Mouse (Mus musculus) gastrocnemius, postnatal 14 days (tissue): ENCODE measurements around the gene Kif11. TPM values are rescaled to one million over a fixed set of nuclear protein-coding genes. Genes with fewer than 3 reads are reported as not detected.

Experiments
- DNase-seq: peaks from one replicate; pipeline ENCODE4 v3.0.0; 2021; ENCODE audit warnings: mixed read lengths
- intact Hi-C: fragments of 180-260 bp; cut with DNase I; formaldehyde crosslinking; loops from one replicate; pipeline ENCODE4 v1.15.1; 2025; ENCODE audit warnings: low total_unique reads
- total RNA-seq, 2 experiments: library from RNA; stranded (reverse); gene quantifications; 2 replicates each; pipeline ENCODE4 v1.2.3; 2021

The Kif11 gene
- total RNA-seq, 2 experiments from 2014 or later, result 3.2 to 3.6 TPM

DNA sequence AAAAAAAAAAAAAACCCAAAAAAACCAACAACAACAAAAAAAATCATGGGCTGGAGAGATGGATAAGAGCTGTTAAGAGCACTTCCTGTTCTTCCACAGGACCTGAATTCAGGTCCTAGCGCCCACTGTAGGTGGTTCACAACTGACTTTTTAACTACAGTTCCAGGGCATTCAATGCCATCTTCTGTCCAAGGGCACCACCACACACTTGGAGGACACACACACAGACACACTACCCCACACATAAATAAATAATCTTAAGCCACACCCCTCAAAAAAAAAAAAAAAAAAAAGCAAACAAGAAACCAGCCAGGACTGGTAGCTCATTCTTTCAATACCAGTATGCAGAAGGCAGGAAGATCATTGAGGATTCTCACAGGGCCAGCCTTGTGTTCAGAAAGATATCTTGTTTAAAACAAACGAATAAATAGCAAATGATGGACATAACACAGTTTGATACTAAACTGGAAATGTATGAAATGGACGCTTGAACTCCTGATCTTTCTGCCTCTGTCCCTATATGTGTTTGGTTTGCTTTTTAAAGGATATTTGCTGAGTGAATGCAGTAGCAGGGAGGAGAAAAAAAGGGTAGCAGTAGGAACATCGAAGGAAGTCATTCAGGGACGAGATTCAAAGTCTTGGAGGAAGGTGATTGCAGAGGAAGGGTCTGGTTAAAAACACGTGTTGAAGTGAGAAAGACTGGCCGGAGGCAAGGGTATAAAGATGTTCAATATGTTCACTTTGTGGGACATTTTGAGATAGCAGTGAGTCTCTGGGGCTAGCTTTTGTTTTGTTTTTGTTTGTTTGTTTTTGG is 1.1 kb upstream of the Kif11 start:
- intact Hi-C loops, result no loop called here
- no peak for DNase-seq

DNA sequence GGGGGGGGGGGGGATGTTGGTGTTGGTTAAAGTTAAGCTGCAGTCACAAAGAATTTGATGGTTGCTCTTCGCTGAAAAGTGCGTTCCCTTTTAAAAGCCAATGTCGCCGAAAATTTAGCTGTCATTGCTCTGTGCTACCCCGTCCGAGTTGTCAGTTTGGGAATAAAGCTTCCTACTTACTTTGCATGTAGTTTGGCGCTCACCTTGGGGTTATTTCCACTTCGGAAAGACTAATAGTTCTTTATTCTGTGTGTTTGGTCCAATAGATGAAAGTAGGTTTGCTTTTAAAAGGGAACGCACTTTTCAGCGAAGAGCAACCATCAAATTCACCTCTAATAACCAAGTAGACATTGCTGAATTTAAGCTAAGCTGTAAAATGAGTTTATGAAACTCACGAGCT is 638 bp downstream of the Kif11 start:
- DNase-seq, result no peak
- intact Hi-C loops, result no loop called here

- intact Hi-C loops, result no loop called here
- no peak for DNase-seq
Observed at GRCm38 (mm10) chr19:37377404-37377990, 1.3 kb downstream of the Kif11 start.

DNA sequence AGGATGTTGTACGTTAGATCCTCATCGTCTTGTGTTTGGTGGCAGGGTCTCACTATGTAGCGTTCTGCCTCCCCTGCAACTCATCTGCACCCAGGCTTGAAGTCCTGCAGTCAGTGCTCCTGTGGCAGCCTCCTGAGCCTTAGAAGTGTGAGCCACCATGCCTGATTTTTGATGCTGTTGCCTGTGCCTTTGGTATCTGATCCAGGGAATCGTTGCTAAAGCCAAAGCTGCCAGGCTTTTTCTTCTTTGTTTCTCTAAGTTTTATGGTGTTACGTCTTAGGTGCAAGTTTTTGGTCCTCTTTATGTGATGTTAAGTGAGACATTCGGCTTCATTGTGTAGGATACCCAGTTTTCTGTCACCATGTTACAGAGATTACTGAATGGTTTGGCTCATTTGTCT is 2.6 kb downstream of the Kif11 start:
- intact Hi-C loops, result no loop called here
- DNase-seq, result no peak

DNA sequence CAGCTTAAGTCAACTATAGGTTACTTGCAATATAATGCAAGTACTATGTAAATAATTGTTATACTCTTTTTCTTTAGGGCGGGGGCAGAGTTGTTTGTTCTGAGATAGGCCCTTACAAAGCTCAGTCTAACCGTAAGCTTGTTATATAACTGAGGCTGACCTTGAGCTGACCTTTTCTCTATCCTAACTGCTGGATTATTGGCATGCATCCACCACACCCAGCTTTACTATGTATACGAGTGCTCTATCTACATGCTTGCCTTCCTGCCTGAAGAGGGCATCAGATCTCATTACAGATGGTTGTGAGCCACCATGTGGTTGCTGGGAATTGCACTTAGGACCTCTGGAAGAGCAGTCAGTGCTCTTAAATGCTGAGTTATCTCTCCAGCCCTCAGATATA is 9.9 kb downstream of the Kif11 start:
- no peak for DNase-seq
- intact Hi-C loops, result no loop called here

GRCm38 (mm10) chr19:37391869-37392268 is 15.7 kb downstream of the Kif11 start:
- no peak for DNase-seq
- intact Hi-C loops, result no loop called here

GRCm38 (mm10) chr19:37396279-37396678 is 20.1 kb downstream of the Kif11 start:
- intact Hi-C loops, result no loop called here

DNA sequence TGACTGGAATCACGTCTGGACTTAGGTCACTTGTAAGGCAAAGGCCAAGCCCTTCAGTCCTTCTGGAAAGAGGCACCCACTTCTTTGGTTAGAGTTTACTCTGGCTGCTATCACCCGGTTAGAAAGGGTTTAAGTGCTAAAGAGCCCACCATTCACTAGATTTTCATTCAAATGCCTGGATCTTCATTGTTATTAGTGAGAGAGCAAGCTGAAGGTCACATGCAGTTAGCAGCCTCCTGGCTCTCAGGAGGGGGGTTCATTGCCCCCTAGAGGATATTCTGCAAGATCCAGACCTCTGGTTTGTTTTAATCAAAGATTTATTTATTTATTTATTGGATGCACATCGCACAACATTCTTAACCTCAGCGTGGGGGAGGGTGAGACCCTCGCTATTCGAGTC is 24.7 kb downstream of the Kif11 start:
- no peak for DNase-seq
- intact Hi-C loops, result no loop called here

More at GRCm38 (mm10) chr19:37396279-37396678, 20.1 kb downstream of the Kif11 start:
- DNase-seq, result no peak

DNA sequence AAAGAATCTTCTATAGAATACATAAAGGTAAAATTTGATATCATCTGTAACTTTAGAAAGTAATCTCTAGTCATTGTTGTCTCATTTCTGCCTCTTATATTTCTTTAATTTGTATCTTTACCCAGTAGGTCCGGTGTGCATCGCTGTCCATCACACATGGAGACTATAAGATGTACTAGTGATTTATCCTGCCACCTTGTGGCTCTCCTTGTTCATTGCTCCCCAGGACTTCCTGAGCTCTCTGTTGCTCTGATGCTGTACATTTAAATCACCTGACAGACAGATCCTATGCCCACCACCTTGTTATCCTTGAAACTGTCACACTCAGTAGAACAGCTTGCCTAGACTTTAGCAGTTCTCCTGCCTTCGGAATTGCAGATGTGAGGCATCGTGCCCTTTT is 42.1 kb downstream of the Kif11 start:
- intact Hi-C loops, result no loop called here
- no peak for DNase-seq

- intact Hi-C loops, result no loop called here
Observed at GRCm38 (mm10) chr19:37419613-37420012, 43.4 kb downstream of the Kif11 start.

GRCm38 (mm10) chr19:37428589-37428988 is 52.4 kb downstream of the Kif11 start:
- DNase-seq, result no peak
- intact Hi-C loops, result no loop called here

More at GRCm38 (mm10) chr19:37419613-37420012, 43.4 kb downstream of the Kif11 start:
- DNase-seq, result peak; percentile 41

- intact Hi-C loops, result no loop called here
Observed at GRCm38 (mm10) chr19:37431139-37431756, 55.0 kb downstream of the Kif11 start.

DNA sequence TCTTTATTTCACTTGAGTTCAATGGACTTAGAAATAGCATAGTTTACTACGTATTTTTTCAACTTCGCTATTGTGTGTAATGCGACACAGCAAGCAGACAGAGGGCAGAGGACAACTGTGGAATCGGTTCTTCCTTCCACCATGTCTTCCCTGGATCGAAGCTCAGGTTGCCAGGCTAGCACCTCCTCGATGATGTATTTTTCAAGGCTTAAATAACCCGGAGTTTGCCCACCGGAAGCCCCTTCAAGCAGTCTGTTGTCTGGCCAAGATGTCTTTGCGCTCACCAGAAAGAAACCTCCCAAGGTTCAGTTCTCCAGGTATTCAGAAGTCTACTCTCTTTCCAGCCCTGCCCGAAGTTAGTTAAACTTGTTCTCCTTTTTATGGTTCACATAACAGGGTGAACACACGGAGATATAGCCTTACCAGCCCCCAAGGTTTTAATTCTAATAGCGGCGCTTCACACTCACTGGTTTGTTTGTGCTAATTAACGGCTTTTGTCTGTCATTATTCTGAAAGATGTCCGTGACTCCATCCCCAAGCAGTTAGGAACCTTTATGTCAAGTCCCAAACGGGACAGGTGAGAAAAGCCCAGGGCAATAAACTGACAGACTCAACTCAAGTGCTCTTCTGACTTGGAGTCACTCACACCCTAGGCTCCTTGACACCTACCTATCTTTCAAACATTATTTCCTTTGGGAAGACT is 56.8 kb downstream of the Kif11 start:
- no peak for DNase-seq
- intact Hi-C loops, result no loop called here

More at GRCm38 (mm10) chr19:37431139-37431756, 55.0 kb downstream of the Kif11 start:
- no peak for DNase-seq

DNA sequence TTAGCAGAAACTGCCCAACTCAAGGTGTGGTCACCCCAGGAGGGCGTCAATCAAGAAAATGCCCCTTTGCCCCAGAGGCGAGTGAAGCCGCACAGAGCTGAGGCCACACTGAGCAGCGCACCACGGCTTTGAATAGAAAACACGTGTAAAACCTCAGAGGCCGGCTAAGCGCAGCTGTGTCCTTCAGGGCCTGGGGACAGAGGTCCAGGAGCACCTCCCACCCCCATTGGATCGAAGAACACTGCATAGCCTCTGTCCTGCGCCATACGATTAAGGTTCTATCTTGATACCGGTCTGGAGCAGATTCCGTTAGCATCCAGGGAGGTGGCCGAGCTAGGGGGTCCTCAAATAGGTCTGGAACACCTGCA is 57.7 kb downstream of the Kif11 start:
- DNase-seq, result peak; percentile 8
- intact Hi-C loops, result no loop called here

GRCm38 (mm10) chr19:37434263-37434951 is 58.2 kb downstream of the Kif11 start, which contains the start of gene Hhex:
Gene Hhex (plus strand): TSS chr19:37434810.
- peak; percentile 76 for DNase-seq
- intact Hi-C loops, result no loop called here

GRCm38 (mm10) chr19:37435041-37435852 is 59.0 kb downstream of the Kif11 start:
- peak; percentile 37 for DNase-seq
- intact Hi-C loops, result no loop called here

DNA sequence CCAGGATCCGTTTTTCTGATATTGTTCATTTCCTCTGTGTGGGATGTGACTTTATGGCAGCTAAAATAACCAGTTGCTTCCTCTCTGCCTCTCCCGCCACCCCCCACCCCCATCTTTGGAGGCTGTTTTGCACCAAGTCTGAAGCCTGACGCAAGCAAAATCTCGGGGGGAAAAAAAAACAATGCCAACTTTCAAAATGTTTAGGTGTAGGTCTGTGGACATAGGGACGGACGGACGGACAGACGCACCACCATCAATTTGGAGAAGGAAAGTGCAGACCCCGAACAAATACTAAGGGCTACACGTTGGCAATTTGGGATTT is 59.6 kb downstream of the Kif11 start:
- no peak for DNase-seq
- intact Hi-C loops, result no loop called here

DNA sequence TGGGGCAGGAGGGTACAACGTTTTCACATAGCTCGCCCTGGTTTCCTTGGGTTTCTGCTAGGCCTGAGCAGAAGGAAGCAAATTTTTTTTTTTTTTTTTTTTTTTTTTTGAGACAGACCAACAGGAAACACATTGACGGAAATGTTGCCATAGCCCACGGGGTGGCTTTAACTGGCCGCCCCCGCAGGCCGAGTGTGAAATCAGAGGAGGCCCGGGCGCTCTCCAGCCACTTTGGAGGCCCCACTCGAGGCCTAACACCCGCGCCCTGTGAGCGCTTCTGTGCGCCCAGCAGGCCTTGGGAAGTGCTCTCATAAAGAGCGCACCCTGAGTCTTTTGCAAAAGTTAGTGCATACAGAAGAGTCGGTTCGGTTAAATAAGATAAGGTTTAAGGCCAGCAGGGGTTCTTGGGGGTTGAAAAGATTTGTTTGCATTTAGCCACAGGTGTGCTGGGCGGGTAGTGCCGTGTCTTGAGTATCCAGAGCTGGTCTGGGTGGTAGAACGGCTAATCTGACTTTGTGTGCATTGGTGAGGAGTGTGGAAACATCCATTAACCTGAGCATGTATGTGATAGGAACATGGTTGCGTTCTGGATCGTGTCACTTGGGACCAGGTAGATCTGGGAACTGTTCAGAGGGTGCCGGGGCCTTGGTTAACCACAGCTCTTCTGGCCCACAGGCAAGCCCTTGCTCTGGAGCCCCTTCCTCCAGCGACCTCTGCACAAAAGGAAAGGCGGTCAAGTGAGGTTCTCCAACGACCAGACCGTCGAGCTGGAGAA is 60.5 kb downstream of the Kif11 start:
- intact Hi-C loops, result no loop called here
- DNase-seq, result peak; percentile 35
